Mouse (Mus musculus) lung, embryonic 16.5 days (tissue): ENCODE results near the gene Trnp1. TPM values are rescaled to one million over a fixed set of nuclear protein-coding genes. Genes with fewer than 3 reads are reported as not detected.

Experiments used
- polyA plus RNA-seq: library from polyadenylated mRNA; unstranded; fragments of >200 nt; fragmentation: Nextera tagmentation; extraction: Ambion mirVana; gene quantifications from 2 replicates; pipeline ENCODE4 v1.2.1, GENCODE M21; 2015

The Trnp1 gene
- polyA plus RNA-seq, 1 experiment from 2014 or later, result 0.18 TPM

Other genes starting within 250 kb of the Trnp1 start
- 2.4 and 3.0 TPM in 2 replicates for gene Sytl1, start 235.4 kb downstream of the Trnp1 start, polyA plus RNA-seq
- 75.9 and 79.3 TPM in 2 replicates for gene Tmem222, start 220.8 kb downstream of the Trnp1 start, polyA plus RNA-seq
- gene Wdtc1, start 145.1 kb downstream of the Trnp1 start, polyA plus RNA-seq, result 11.3 and 11.8 TPM in 2 replicates
- 8.8 and 9.5 TPM in 2 replicates for gene Slc9a1, start 128.8 kb downstream of the Trnp1 start, polyA plus RNA-seq
- gene Tent5b, start 18.4 kb downstream of the Trnp1 start, polyA plus RNA-seq, result 1.6 and 1.9 TPM in 2 replicates
- 30.4 and 33.3 TPM in 2 replicates for gene Kdf1, start 20.4 kb upstream of the Trnp1 start, polyA plus RNA-seq
- gene Nudc, start 47.4 kb upstream of the Trnp1 start, polyA plus RNA-seq, result 261 and 267 TPM in 2 replicates
- gene Nr0b2, start 54.8 kb upstream of the Trnp1 start, polyA plus RNA-seq, result 0.57 and 0.62 TPM in 2 replicates
- 5.6 and 6.5 TPM in 2 replicates for gene Gpatch3, start 76.2 kb upstream of the Trnp1 start, polyA plus RNA-seq
- 17.1 and 18.9 TPM in 2 replicates for gene Gpn2, start 85.8 kb upstream of the Trnp1 start, polyA plus RNA-seq
- gene Sfn, start 103.6 kb upstream of the Trnp1 start, polyA plus RNA-seq, result 21.6 and 29.3 TPM in 2 replicates
- 3.1 and 3.3 TPM in 2 replicates for gene Zdhhc18, start 151.6 kb upstream of the Trnp1 start, polyA plus RNA-seq
- 20.1 and 20.7 TPM in 2 replicates for gene Pigv, start 174.1 kb upstream of the Trnp1 start, polyA plus RNA-seq